Mouse (Mus musculus) erythroblast, embryonic 14.5 days (primary cell): ENCODE results near the gene Gm21964. TPM values are rescaled to one million over a fixed set of nuclear protein-coding genes. Genes with fewer than 3 reads are reported as not detected.

Experiments
- H3K27me3 ChIP-seq: 2 replicates; pipeline ENCODE4 v1.6.1; 2012; ENCODE audit warnings: inconsistent platforms; ENCODE audit not compliant: control insufficient read depth
- H3K36me3 ChIP-seq: 2 replicates; pipeline ENCODE4 v1.6.1; 2012; ENCODE audit warnings: mild to moderate bottlenecking, inconsistent platforms; ENCODE audit not compliant: control insufficient read depth
- H3K4me1 ChIP-seq: 2 replicates; pipeline ENCODE4 v1.6.1; 2012; ENCODE audit warnings: inconsistent platforms; ENCODE audit not compliant: control insufficient read depth
- H3K4me3 ChIP-seq: replicated peaks from 2 replicates; pipeline ENCODE3; 2012; ENCODE audit warnings: moderate library complexity, mild to moderate bottlenecking, inconsistent platforms
- H3K9me3 ChIP-seq: 2 replicates; pipeline ENCODE4 v1.6.1; 2012; ENCODE audit warnings: low read length, inconsistent platforms, mixed read lengths; ENCODE audit not compliant: control insufficient read depth
- GATA1 ChIP-seq: IDR thresholded peaks from 2 replicates; pipeline ENCODE4 v1.6.1; 2012; ENCODE audit warnings: low read length, inconsistent platforms, mixed read lengths
- TAL1 ChIP-seq: IDR thresholded peaks from 3 replicates; pipeline ENCODE4 v1.6.1; 2012; ENCODE audit warnings: low read length, inconsistent platforms, mixed read lengths
- polyA plus RNA-seq: library from polyadenylated mRNA; stranded (reverse); fragments of >175 nt; gene quantifications from 2 replicates; pipeline ENCODE4 v1.2.3, GENCODE M21; 2012

Gm21964 gene
- polyA plus RNA-seq, 1 experiment = not detected

DNA sequence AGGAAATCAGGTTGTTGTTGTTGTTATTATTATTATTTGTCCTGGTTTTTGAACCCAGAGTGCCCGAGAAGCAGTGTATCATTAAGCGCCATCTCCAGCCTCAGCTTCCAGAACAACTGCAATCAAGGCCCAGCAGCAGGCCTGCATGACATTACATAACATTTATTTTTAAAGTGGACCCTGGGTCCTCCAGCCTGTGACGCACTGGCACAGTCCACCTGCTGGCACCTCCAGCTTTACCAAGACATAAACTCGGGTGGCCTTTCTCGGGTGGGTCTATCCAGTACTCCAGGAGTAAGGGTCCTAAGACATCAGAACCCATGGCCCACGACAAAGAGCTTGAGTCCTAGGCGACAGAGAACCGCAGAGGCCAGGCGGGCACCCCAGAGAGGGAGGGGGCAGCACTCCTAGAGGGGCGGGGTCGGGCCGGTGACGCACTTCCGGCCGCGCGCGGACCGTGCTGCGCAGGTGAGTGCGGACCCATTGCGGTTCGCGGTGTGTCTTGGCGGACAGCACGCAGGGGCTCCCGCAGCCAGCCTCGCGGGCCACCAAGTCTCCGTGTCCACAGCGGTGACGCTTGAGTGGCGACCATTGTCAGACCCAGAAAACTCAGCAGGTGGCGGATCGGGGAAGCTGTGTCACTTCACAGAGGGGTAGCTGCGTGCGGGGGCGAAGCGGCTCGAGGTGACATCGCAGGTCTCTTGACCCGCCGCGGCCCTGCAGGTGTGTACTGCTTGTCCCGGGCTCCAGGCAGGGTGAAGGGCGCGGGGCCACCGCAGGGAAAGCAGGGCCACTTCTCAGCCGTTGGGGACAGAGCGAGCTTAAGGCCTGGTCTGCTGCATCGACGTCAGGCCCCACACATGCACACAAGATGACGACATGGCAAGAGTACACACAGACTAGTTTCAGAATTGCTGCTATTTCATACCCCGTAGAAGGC is 21.5 kb upstream of the Gm21964 start, which contains the start of gene Zfp612:
Zfp612 (plus strand) TSS at position 465 of the 940 bp plus-strand sequence.
- no peaks in the 10 kb centered on the region for H3K36me3 ChIP-seq
- H3K4me3 ChIP-seq = peak within 1 kb of the TSS; percentile 63
- H3K4me1 ChIP-seq = peaks cover 9% of the 10 kb centered on the region
- no peaks in the 10 kb centered on the region for H3K9me3 ChIP-seq
- peaks cover 7% of the 10 kb centered on the region for H3K27me3 ChIP-seq
- TF ChIP-seq GATA1 = no peak

DNA sequence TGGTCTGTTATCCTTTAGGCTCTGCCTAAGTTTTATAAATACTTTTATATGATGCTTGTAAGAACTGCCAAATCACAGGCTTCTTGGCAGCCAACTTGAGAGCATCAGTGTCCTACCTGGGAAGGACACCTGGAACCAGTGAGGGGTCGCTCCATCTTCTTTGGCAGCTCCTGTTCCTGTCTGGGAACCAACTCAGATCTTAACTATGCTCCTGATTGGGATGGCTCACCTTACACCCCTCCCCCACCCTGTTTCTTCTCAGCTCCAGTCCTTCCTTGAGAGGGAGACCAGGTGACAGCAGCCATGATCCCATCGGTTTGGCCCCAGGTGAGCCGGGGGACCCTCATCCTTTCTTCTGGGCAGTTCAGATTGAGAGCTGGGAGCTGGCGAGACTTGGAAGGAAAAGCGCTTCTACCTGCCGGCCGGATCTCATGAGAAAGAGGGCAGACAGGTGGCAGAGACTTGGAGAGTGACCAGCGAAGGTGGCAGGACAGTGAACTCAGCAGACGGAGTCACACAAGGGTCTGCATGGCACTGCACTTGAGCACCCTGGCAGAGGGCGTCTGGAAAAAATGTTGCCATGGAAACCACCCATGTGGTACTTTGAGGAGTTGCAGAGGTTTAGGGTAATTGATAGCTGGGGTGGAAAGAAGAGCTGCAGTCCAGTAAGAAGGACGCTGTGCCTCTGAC is 18.4 kb upstream of the Gm21964 start:
- H3K4me1 ChIP-seq = peaks cover 9% of the 10 kb centered on the region

DNA sequence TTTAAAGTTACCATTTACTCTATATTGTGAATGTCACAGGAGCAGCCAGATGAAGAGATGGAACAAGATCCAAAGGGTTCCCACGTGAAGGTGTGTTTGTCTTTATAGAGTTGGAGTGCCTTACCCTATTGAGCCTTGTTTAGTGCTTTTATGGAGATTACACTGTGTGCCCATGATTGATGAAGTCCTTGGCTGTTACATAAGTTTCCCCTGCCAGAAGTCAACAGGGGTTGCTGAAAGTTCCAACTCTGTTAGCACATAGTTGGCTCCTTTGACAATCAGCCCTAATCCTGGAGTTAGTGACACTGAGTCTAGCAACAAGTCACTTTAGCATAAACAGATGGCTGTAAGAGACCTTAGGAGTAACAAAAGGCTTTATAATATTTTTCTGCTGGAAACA is 9.1 kb upstream of the Gm21964 start:
- peaks cover 9% of the 10 kb centered on the region for H3K36me3 ChIP-seq
- TF ChIP-seq TAL1 = no peak
- TF ChIP-seq GATA1 = no peak

More for the DNA sequence above, 18.4 kb upstream of the Gm21964 start:
- H3K4me3 ChIP-seq = no peak overlapping the region
- H3K9me3 ChIP-seq = peaks cover 3% of the 10 kb centered on the region; the same call in 1 of the 2 replicates
- TF ChIP-seq GATA1 = no peak
- TF ChIP-seq TAL1 = no peak
- H3K36me3 ChIP-seq = no peaks in the 10 kb centered on the region; the same call in 1 of the 2 replicates
- peaks cover 7% of the 10 kb centered on the region for H3K27me3 ChIP-seq

DNA sequence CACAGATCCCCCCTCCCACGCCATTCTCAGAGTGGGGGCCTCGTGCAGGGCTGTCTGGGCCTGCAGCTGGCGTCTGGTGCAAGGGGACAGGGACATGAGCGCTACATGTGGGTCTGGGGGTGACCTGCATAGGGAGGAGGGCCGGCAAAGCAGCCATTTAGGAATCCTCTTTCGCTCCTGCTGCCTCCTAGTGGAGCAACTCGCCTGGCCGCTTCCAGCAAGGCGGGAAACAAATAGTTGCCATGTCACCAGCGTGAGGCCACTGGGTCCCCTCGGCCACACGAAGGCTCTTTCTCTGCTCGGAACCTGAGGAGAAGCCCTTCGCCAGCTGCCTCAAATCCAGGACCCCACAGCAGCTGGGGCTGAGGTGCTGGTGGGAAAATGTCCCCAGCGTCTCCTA is 669 bp downstream of the Gm21964 start:
- TF ChIP-seq GATA1 (no peak), TAL1 (no peak)
- H3K4me1 ChIP-seq = no peaks in the 10 kb centered on the region
- no peaks in the 10 kb centered on the region for H3K27me3 ChIP-seq
- H3K9me3 ChIP-seq = peaks cover 23% of the 10 kb centered on the region
- no peak overlapping the region for H3K4me3 ChIP-seq
- H3K36me3 ChIP-seq = no peaks in the 10 kb centered on the region

More for the DNA sequence above, 9.1 kb upstream of the Gm21964 start:
- Histone ChIP-seq H3K27me3 (no peaks in the 10 kb centered on the region), H3K9me3 (peaks cover 21% of the 10 kb centered on the region), H3K4me1 (no peaks in the 10 kb centered on the region), H3K4me3 (no peak overlapping the region)

DNA sequence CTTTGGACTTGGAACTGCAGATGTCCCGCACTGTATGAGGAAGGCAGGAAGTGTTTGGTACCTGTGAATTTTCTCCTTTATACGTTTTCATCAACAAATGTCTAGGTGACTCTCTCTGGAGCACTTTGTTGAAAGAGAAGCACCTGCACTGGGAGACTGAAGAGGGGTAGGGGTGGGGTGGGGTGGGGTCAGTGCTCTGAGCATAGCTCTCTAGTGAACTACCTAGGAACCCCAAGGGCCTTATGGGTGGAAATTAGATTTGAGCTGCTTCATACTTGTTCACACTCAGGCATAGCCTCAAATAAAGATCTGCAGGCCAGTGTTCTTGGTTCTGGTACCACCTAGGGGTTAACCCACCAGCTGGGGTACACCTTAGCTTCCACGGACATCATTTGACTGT is 1.6 kb downstream of the Gm21964 start, which contains the start of gene Gm17720:
Gm17720 (minus strand) TSS at position 101 of the 400 bp plus-strand sequence.
- Histone ChIP-seq H3K36me3 (no peaks in the 10 kb centered on the region), H3K27me3 (no peaks in the 10 kb centered on the region), H3K4me3 (no peak within 1 kb of the TSS), H3K4me1 (no peaks in the 10 kb centered on the region), H3K9me3 (peaks cover 25% of the 10 kb centered on the region)
- TF ChIP-seq TAL1 (no peak), GATA1 (no peak)

DNA sequence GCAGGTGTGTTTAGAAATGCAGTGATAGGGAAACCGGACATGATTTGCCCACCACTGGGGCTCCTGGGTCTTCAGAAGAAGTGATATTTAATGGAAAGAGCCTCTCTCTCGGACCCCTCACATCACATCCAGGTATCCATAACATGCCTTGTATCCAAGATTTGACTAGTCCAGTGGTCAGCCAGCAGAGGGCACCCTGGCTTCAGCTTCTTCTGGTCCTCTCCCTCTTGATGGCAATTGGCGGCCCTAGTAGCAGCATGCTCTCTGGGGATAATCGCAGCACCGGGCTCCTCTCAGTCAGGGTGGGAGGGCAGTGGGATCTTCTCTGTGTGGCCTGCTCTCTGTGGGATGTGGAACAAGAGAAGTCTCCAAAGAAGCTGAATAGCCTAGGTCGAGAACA is 18.7 kb downstream of the Gm21964 start:
- Histone ChIP-seq H3K27me3 (no peaks in the 10 kb centered on the region), H3K4me3 (no peak overlapping the region), H3K9me3 (peaks cover 20% of the 10 kb centered on the region; the same call in 1 of the 2 replicates), H3K4me1 (no peaks in the 10 kb centered on the region), H3K36me3 (no peaks in the 10 kb centered on the region)
- TF ChIP-seq TAL1 = no peak
- TF ChIP-seq GATA1 = no peak

DNA sequence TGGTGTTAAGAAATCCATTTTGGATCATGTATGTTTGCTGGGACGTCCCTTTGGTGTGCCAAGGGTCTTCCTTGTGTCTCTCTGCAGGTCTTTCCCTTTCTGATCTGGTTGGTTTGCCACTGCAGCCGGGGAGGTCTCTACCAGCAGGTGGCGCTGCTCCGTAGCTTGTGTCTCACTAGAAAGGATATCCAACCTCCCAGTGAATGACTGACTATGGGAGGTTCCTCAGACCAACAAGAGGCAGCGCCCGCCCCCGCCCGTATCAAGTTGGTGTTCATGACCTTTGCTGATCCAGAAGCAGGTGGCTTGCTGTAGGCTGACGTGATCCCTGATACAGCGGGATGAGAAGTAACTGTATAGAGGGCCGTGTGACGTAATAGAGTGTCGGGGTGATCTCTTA is 29.5 kb downstream of the Gm21964 start:
- no peaks in the 10 kb centered on the region for H3K4me1 ChIP-seq
- H3K36me3 ChIP-seq = no peaks in the 10 kb centered on the region
- TF ChIP-seq TAL1 = no peak
- TF ChIP-seq GATA1 = no peak
- H3K27me3 ChIP-seq = no peaks in the 10 kb centered on the region
- peaks cover 23% of the 10 kb centered on the region for H3K9me3 ChIP-seq
- no peak overlapping the region for H3K4me3 ChIP-seq

DNA sequence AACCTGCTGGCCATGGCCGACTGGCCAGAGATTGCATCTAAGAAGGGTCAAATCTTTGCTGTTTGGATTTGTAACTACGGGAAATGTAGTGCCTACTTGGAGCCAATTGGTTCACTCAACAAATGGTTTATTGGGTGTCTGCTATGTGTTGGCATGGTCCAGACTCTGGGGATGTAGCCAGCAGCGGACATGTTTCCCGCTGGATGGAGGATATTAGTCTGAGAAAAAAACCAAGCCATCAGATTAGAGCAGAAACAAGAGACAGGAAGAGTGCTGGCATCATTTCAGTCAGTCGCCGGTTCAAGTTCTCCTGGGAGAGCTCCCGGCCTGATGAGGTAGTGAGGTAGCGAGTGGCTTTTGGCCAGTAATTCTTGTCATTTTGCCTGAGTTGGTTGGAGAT is 33.2 kb downstream of the Gm21964 start:
- no peaks in the 10 kb centered on the region for H3K4me1 ChIP-seq
- H3K27me3 ChIP-seq = no peaks in the 10 kb centered on the region
- no peaks in the 10 kb centered on the region for H3K36me3 ChIP-seq
- TF ChIP-seq GATA1 = no peak
- no peak for TF ChIP-seq TAL1
- peaks cover 10% of the 10 kb centered on the region for H3K9me3 ChIP-seq
- H3K4me3 ChIP-seq = no peak overlapping the region

DNA sequence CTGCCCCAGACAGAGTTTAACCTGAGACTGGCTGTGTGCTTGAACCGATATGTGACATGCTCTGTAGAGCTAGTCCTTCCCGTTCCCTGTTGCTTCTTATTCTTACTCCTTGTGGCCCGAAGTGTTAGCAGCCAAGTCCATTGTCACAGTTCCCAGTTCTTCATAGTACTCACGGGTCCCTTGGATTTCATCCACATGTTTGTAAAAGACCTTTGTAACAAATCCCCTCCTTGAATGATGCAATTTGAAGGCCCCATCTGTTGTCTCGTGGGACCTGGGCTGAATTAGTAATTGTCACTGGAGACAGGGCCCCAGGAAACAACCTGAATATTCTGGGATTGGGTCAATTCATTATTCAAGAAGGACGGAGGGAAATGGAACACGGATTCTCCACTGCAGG is 34.5 kb downstream of the Gm21964 start:
- no peaks in the 10 kb centered on the region for H3K36me3 ChIP-seq

More for the DNA sequence above, 34.5 kb downstream of the Gm21964 start:
- TF ChIP-seq GATA1 (no peak), TAL1 (no peak)
- Histone ChIP-seq H3K27me3 (no peaks in the 10 kb centered on the region), H3K4me1 (no peaks in the 10 kb centered on the region), H3K4me3 (no peak overlapping the region), H3K9me3 (peaks cover 10% of the 10 kb centered on the region)
